Mouse (Mus musculus) forebrain, embryonic 11.5 days (tissue): Measurements from ENCODE around the gene Zdhhc14. TPM values are rescaled to one million over a fixed set of nuclear protein-coding genes. Genes with fewer than 3 reads are reported as not detected.

ENCODE experiments used
- ATAC-seq: fragments of 200-750 bp; cut with Nextera tagmentation; replicated peaks from 2 replicates; pipeline ENCODE4 v1.8.0; 2017; ENCODE audit warnings: moderate TSS enrichment; ENCODE audit not compliant: low FRiP score
- DNase-seq: peaks from one replicate; pipeline ENCODE4 v3.0.0-alpha.2; 2017; ENCODE audit warnings: low spot score
- H3K27ac ChIP-seq: fragments of 300-500 bp; sonication (generic); 2 replicates; pipeline ENCODE4 v1.5.1; 2014; ENCODE audit warnings: low read depth, low read length
- H3K27me3 ChIP-seq: fragments of 300-500 bp; sonication (generic); 2 replicates; pipeline ENCODE4 v1.6.1; 2014; ENCODE audit warnings: mild to moderate bottlenecking, low read length, mixed read lengths; ENCODE audit not compliant: control insufficient read depth, insufficient read depth
- H3K36me3 ChIP-seq: fragments of 300-500 bp; sonication (generic); 2 replicates; pipeline ENCODE4 v1.6.1; 2014; ENCODE audit warnings: mild to moderate bottlenecking, low read length, moderate library complexity, mixed read lengths; ENCODE audit not compliant: control insufficient read depth, insufficient read depth
- H3K4me1 ChIP-seq: fragments of 300-500 bp; sonication (generic); replicated peaks from 2 replicates; pipeline ENCODE4 v1.6.1; 2014; ENCODE audit warnings: low read length, mixed read lengths; ENCODE audit not compliant: control insufficient read depth, insufficient read depth
- H3K4me2 ChIP-seq: fragments of 300-500 bp; sonication (generic); 2 replicates; pipeline ENCODE4 v1.6.1; 2014; ENCODE audit warnings: low read depth, mild to moderate bottlenecking, low read length, moderate library complexity, mixed read lengths; ENCODE audit not compliant: severe bottlenecking
- H3K4me3 ChIP-seq: fragments of 300-500 bp; sonication (generic); 2 replicates; pipeline ENCODE4 v1.5.1; 2014; ENCODE audit warnings: low read depth, low read length
- H3K9ac ChIP-seq: fragments of 300-500 bp; sonication (generic); 2 replicates; pipeline ENCODE4 v1.6.1; 2014; ENCODE audit warnings: low read length
- H3K9me3 ChIP-seq: fragments of 300-500 bp; sonication (generic); 2 replicates; pipeline ENCODE4 v1.6.1; 2016; ENCODE audit warnings: low read length, mixed read lengths; ENCODE audit not compliant: control insufficient read depth
- WGBS: fragments of 180-500 bp; shearing (Covaris S2); extraction: QIAGEN DNeasy Blood & Tissue Kit; methylation state at CpG from one replicate; pipeline ENCODE4 v1.1.7; 2014; 5-methylcytosine and 5-hydroxymethylcytosine counted together
- polyA plus RNA-seq: library from polyadenylated mRNA; unstranded; fragments of >200 nt; fragmentation: Nextera tagmentation; extraction: Ambion mirVana; gene quantifications from 2 replicates; pipeline ENCODE4 v1.2.1, GENCODE M21; 2014

Zdhhc14 gene
- polyA plus RNA-seq, 1 experiment from 2014 or later = 2.3 TPM

DNA sequence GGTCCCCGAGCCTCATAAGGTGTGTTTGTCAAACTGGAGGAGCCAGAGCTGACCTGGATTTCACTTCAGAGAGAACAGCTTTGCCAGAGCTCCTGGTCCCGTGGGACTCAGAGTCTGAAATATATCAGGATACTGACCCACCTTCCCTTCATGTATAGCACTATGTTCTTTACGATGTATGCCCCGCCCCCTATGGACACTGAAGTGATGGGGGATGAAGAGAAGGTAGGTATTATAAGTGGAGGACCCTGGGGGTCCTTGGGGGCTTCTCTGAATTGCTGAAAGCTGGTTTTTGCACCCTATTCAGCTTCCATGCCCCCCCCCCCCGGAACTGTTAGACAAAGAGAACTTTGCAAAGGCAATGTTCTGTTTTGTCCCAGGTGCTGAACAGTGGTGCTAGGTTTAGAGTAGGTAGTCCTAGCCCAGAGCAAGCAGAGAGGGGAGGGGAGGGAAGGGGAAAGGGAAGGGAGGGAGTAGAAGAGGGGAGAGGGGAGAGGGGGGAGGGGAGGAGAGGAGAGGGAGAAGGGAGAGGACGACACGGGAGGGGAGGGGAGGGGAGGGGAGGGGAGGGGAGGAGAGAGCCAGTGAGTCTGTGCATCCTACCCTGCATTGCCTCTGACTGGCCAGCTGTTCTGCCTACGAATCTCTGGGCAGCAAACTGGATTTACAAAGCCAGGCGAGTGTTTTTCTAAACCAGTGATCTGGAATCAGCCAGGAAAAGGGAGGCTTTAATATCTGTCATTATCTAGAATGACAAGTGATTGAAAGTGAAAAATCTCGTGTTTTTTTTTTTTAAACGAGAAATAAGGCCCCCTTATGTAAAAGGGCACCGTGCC, 44.1 kb downstream of the Zdhhc14 start:
- Histone ChIP-seq H3K4me1 (no peaks in the 10 kb centered on the region), H3K4me2 (no peak overlapping the region), H3K9ac (no peak overlapping the region), H3K36me3 (no peaks in the 10 kb centered on the region), H3K9me3 (no peaks in the 10 kb centered on the region), H3K27ac (no peak overlapping the region), H3K27me3 (no peaks in the 10 kb centered on the region), H3K4me3 (no peak overlapping the region)
- DNase-seq (no peak), ATAC-seq (no peak)
- 75% methylated on average over 10 of the region's 12 CpGs for WGBS

DNA sequence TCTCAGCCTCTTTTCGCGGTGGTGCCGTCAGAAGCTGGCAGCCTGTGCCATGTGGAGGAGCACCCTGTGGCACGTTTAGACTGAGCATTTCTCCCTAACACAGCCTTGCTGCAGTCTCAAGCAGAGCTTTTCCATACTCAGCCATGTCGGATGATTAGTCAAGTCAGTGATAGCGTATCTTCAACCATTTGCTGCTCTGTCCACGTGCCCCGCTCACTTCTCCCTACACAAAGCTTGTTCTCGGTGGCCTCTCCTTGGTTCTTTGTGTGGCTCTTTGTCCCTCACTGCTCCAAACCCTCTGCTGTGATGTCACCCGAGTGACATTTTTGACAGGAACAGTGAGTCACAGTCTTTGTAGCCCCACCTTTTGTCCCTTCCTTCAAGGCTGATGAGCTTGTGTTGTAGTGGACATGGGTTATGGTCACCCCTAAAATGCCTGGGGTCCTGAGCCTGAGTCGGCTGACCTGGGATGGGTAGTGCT, 44.8 kb downstream of the Zdhhc14 start:
- Histone ChIP-seq H3K36me3 (no peaks in the 10 kb centered on the region), H3K9me3 (no peaks in the 10 kb centered on the region), H3K27ac (no peak overlapping the region), H3K4me2 (no peak overlapping the region), H3K27me3 (no peaks in the 10 kb centered on the region), H3K4me1 (no peaks in the 10 kb centered on the region), H3K4me3 (no peak overlapping the region), H3K9ac (no peak overlapping the region)
- DNase-seq = no peak
- no peak for ATAC-seq
- 72% methylated on average over 11 of the region's 11 CpGs for WGBS

DNA sequence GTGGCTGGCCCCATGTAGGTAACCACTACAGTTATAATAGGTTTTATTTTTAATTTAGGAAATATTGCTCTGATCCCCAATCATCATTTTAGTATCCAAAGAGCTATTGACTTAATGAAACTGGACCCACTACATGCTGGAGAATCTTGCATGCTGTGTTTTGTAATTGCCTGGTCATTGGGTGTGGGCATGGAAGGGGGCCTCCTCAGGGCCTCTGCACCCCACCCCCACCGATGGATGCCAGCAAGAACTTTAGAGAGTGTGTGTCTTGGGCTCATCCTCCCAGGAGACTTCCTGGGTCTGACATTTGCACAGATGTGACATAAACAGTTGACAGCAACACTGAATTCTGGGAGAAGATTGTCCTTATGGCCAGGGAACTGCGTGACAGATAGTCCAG, 49.8 kb downstream of the Zdhhc14 start:
- H3K4me2 ChIP-seq = no peak overlapping the region
- WGBS = 88% methylated on average over 2 of the region's 2 CpGs
- ATAC-seq (no peak), DNase-seq (no peak)
- H3K9me3 ChIP-seq = no peaks in the 10 kb centered on the region
- H3K9ac ChIP-seq = no peak overlapping the region
- no peak overlapping the region for H3K27ac ChIP-seq
- no peak overlapping the region for H3K4me3 ChIP-seq
- no peaks in the 10 kb centered on the region for H3K4me1 ChIP-seq
- no peaks in the 10 kb centered on the region for H3K36me3 ChIP-seq
- H3K27me3 ChIP-seq = no peaks in the 10 kb centered on the region

DNA sequence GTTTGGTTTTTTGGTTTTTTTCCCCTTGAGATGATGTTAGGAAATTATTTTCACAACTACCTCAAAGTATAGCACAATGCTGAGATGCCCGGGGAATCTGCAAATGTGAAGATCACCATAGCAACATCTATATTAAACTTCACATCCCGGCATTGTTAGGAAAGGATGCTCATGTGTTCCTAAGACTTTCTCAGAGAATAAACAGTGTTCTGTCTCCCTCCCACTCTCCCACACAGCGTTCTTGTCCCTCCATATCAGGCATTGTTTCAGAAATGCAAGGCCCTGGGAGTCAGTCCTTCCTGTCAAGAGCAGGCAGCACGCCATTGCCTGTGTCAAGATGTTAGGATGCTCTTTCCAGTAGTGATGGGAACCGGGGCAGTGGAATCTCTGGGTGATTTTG, 51.7 kb downstream of the Zdhhc14 start:
- Histone ChIP-seq H3K9ac (no peak overlapping the region), H3K9me3 (no peaks in the 10 kb centered on the region), H3K27me3 (no peaks in the 10 kb centered on the region), H3K4me2 (no peak overlapping the region), H3K4me3 (no peak overlapping the region), H3K36me3 (no peaks in the 10 kb centered on the region), H3K4me1 (no peaks in the 10 kb centered on the region), H3K27ac (no peak overlapping the region)
- DNase-seq (no peak), ATAC-seq (no peak)
- WGBS = 80% methylated on average over 5 of the region's 5 CpGs

DNA sequence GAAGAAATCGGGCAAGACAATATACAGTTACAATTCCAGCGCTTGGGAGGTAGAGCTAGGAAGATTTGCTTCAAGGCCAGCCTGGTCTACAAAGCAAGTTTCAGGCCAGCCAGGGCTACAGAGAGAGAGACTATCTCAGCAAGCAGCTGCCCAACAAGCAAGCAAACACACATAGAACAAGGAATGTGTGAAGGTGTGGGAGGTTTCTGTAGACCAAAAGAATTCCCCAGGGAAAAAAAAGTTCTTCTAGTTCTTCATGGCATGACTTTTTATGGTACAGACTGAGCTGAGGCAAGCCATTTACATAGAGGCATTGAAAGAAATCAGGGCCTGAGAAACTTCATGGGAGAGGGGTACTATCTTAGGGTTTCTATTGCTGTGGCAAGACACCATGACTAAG, 52.7 kb downstream of the Zdhhc14 start:
- no peak for ATAC-seq
- no peaks in the 10 kb centered on the region for H3K9me3 ChIP-seq
- no peak overlapping the region for H3K27ac ChIP-seq
- no peaks in the 10 kb centered on the region for H3K27me3 ChIP-seq
- H3K4me2 ChIP-seq = no peak overlapping the region
- no peak overlapping the region for H3K9ac ChIP-seq
- H3K36me3 ChIP-seq = no peaks in the 10 kb centered on the region
- no peak overlapping the region for H3K4me3 ChIP-seq
- 94% methylated on average over 2 of the region's 2 CpGs for WGBS
- DNase-seq = no peak
- H3K4me1 ChIP-seq = no peaks in the 10 kb centered on the region

DNA sequence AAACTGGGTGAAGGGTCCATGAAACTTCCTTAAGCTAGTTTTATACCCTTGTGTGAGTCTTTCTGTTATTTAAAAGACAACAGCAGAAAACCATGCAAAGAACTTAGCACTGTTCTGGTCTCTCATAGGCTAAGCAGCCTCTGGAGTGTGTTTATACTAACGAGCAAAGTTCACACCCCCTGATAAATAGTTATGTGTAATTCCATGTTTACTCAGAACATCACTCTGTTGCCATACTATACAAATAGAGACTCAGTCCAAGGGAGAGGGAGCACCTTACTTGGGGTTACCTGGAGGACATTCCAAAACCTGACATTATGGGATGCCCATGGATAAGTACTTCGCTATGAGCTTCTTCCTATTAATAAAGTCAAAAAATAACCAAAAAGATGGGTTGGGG, 56.2 kb downstream of the Zdhhc14 start:
- Histone ChIP-seq H3K4me1 (no peaks in the 10 kb centered on the region), H3K9me3 (no peaks in the 10 kb centered on the region), H3K27me3 (no peaks in the 10 kb centered on the region), H3K4me3 (no peak overlapping the region), H3K9ac (no peak overlapping the region), H3K4me2 (no peak overlapping the region), H3K36me3 (no peaks in the 10 kb centered on the region), H3K27ac (no peak overlapping the region)
- WGBS = 94% methylated on average over 2 of the region's 2 CpGs
- no peak for ATAC-seq
- no peak for DNase-seq

DNA sequence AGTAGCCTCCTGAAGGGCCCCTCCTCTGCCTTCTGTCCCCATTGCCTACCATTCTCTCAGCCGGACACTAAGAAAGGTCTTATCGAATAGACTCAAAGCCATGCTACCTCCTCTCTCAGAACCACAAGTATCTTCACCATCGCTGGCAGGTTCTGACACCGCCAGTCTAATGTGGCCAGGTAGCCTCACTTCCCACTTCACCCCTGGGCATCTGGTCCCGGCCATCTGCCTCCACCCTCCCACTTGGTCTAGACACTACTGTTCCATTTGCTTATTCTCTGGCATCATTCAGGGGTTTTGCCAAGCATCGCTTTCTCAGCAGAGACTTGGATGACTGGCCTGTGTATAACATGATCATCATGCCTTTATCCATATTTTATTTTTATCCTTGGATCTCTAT, 57.1 kb downstream of the Zdhhc14 start:
- no peak overlapping the region for H3K4me2 ChIP-seq
- H3K4me3 ChIP-seq = no peak overlapping the region
- H3K27ac ChIP-seq = no peak overlapping the region
- no peaks in the 10 kb centered on the region for H3K36me3 ChIP-seq
- ATAC-seq = no peak
- no peaks in the 10 kb centered on the region for H3K4me1 ChIP-seq
- no peaks in the 10 kb centered on the region for H3K27me3 ChIP-seq
- no peaks in the 10 kb centered on the region for H3K9me3 ChIP-seq
- H3K9ac ChIP-seq = no peak overlapping the region
- WGBS = 90% methylated on average over 6 of the region's 6 CpGs
- no peak for DNase-seq

DNA sequence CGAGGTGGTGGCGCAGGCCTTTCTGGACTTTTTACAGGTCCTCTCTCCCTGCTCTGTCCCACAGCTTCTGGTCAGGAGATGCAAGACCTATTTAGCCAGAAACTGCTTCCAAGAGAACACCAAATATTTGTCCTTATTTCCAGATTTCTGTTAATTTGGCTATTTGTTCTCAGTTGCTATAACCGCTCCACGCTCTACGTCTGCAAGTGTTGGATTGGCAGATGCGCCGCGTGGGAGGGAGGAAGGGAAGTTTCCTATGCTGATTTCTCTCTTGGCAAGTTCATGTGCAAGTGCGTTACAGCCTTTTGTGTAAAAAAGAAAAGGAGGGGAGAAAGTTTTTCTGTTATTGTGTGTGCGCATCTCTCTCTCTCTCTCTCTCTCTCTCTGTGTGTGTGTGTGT, 58.1 kb downstream of the Zdhhc14 start:
- Histone ChIP-seq H3K36me3 (no peaks in the 10 kb centered on the region), H3K4me2 (no peak overlapping the region), H3K4me1 (no peaks in the 10 kb centered on the region), H3K9ac (no peak overlapping the region), H3K4me3 (no peak overlapping the region), H3K9me3 (no peaks in the 10 kb centered on the region), H3K27me3 (no peaks in the 10 kb centered on the region), H3K27ac (no peak overlapping the region)
- 90% methylated on average over 10 of the region's 10 CpGs for WGBS
- DNase-seq (no peak), ATAC-seq (no peak)

DNA sequence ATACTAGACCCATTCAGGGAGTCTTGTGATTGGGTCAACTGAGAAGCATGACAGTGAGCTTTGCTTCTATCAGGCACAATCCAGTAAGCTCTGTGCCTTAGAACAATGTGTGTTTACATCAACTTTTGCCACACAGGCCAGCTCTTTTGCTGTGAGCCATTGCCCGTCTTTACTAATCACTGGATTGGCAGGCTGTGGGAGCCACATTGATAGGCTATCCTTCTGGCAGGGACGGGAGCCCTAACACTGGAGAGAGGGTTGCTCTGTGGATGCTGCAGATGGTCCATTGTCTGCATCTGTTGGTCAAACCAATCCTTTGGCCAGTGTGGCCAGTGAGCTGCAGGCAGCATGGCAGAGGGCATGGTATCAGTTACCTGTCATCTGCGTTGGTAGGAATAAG, 58.8 kb downstream of the Zdhhc14 start:
- H3K9ac ChIP-seq = no peak overlapping the region
- WGBS = 85% methylated on average over 3 of the region's 3 CpGs
- no peak for DNase-seq
- H3K4me1 ChIP-seq = no peaks in the 10 kb centered on the region
- no peak for ATAC-seq
- H3K4me2 ChIP-seq = no peak overlapping the region
- no peak overlapping the region for H3K27ac ChIP-seq
- no peak overlapping the region for H3K4me3 ChIP-seq
- no peaks in the 10 kb centered on the region for H3K9me3 ChIP-seq
- H3K27me3 ChIP-seq = no peaks in the 10 kb centered on the region
- H3K36me3 ChIP-seq = no peaks in the 10 kb centered on the region
